8 mouse cellular contexts compared by ENCODE assay signal in genomic region chr1:57995432-57996132, GRCm38 (mm10). TPM values are rescaled to one million over a fixed set of nuclear protein-coding genes. Genes with fewer than 3 reads are reported as not detected.
DNase-seq lines count a peak whose midpoint lies in the region; ATAC-seq and TF ChIP-seq lines count a peak whose summit lies in the region.

Sgo2a (plus strand) TSS chr1:57995971.

- H3K27ac ChIP-seq in heart, embryonic 12.5 days (ENCODE audit: poor library complexity, severe bottlenecking), result peak within 1 kb of the TSS; percentile 78
- H3K27ac ChIP-seq in kidney, postnatal 0 days, result peak within 1 kb of the TSS; percentile 55; the same call in 1 of the 2 replicates
- peak within 1 kb of the TSS; percentile 80 for H3K27ac ChIP-seq in liver, embryonic 11.5 days (ENCODE audit: low read depth, low read length)
- H3K27ac ChIP-seq in stomach, embryonic 14.5 days (ENCODE audit: low read length), result no peak within 1 kb of the TSS

- no peak for TF ChIP-seq CTCF in kidney, postnatal 0 days (IDR thresholded peaks at IDR 0.05; ENCODE audit: low read depth)

- no peaks in the 10 kb centered on the region for H3K27me3 ChIP-seq in heart, embryonic 12.5 days (replicated peaks)
- H3K27me3 ChIP-seq in kidney, postnatal 0 days (ENCODE audit: insufficient read depth, low read length), result no peaks in the 10 kb centered on the region
- no peaks in the 10 kb centered on the region for H3K27me3 ChIP-seq in liver, embryonic 11.5 days (replicated peaks; ENCODE audit: control insufficient read depth, insufficient read depth, low read length)
- H3K27me3 ChIP-seq in stomach, embryonic 14.5 days (ENCODE audit: control insufficient read depth, insufficient read depth, low read length), result no peaks in the 10 kb centered on the region

- peaks cover 23% of the 10 kb centered on the region for H3K4me1 ChIP-seq in heart, embryonic 12.5 days (replicated peaks)
- 0 out of 2 replicates have a peak, but pooled peaks cover 8% of the 10 kb centered on the region for H3K4me1 ChIP-seq in kidney, postnatal 0 days (replicated peaks; ENCODE audit: insufficient read depth, low read length)
- H3K4me1 ChIP-seq in liver, embryonic 11.5 days (replicated peaks; ENCODE audit: control insufficient read depth, insufficient read depth, low read length), result peaks cover 12% of the 10 kb centered on the region
- H3K4me1 ChIP-seq in stomach, embryonic 14.5 days (ENCODE audit: control insufficient read depth, insufficient read depth, low read length), result peaks cover 6% of the 10 kb centered on the region; the same call in 1 of the 2 replicates

- H3K9ac ChIP-seq in heart, embryonic 12.5 days, result peak within 1 kb of the TSS; percentile 77
- H3K9ac ChIP-seq in kidney, postnatal 0 days (ENCODE audit: low read depth, low read length), result peak within 1 kb of the TSS; percentile 60
- peak within 1 kb of the TSS; percentile 90 for H3K9ac ChIP-seq in liver, embryonic 11.5 days (ENCODE audit: low read depth, low read length)
- H3K9ac ChIP-seq in stomach, embryonic 14.5 days (replicated peaks; ENCODE audit: low read depth, low read length), result peak within 1 kb of the TSS; percentile 56

- peak within 1 kb of the TSS; percentile 77 for H3K4me2 ChIP-seq in heart, embryonic 12.5 days
- H3K4me2 ChIP-seq in kidney, postnatal 0 days (ENCODE audit: low read length), result peak within 1 kb of the TSS; percentile 65
- peak within 1 kb of the TSS; percentile 78 for H3K4me2 ChIP-seq in liver, embryonic 11.5 days
- H3K4me2 ChIP-seq in stomach, embryonic 14.5 days (replicated peaks; ENCODE audit: low read depth, low read length), result peak within 1 kb of the TSS; percentile 88

- 6% methylated on average over 30 of the region's 30 CpGs for WGBS in heart, embryonic 12.5 days
- 7% methylated on average over 30 of the region's 30 CpGs for whole genome bisulfite sequencing in kidney, postnatal 0 days
- WGBS in liver, embryonic 11.5 days, result 6% methylated on average over 30 of the region's 30 CpGs
- 7% methylated on average over 30 of the region's 30 CpGs for WGBS in stomach, embryonic 14.5 days

- peak within 1 kb of the TSS; percentile 95 for H3K4me3 ChIP-seq in heart, embryonic 12.5 days
- H3K4me3 ChIP-seq in kidney, postnatal 0 days (replicated peaks; ENCODE audit: low read depth, low read length), result peak within 1 kb of the TSS; percentile 83
- H3K4me3 ChIP-seq in liver, embryonic 11.5 days (ENCODE audit: low read depth, low read length), result peak within 1 kb of the TSS; percentile 87
- peak within 1 kb of the TSS; percentile 74 for H3K4me3 ChIP-seq in stomach, embryonic 14.5 days (ENCODE audit: low read depth, low read length)

- DNase-seq in CD4-positive helper T cell, adult 2 months (ENCODE audit: low read depth, low spot score), result peak; percentile 95
- DNase-seq in brain, embryonic 18.5 days (ENCODE audit: low read depth, low spot score), result peak; percentile 91
- peak; percentile 98 for DNase-seq in kidney, postnatal 0 days (ENCODE audit: low spot score)
- DNase-seq in liver, embryonic 11.5 days (ENCODE audit: low spot score), result peak; percentile 91
- peak; percentile 97 for DNase-seq in naive thymus-derived CD4-positive, alpha-beta T cell, adult 2 months (ENCODE audit: low read depth)

- H3K36me3 ChIP-seq in heart, embryonic 12.5 days, result 0 out of 2 replicates have a peak, but pooled peaks cover 10% of the 10 kb centered on the region
- H3K36me3 ChIP-seq in kidney, postnatal 0 days (ENCODE audit: insufficient read depth, low read length), result no peaks in the 10 kb centered on the region
- no peaks in the 10 kb centered on the region for H3K36me3 ChIP-seq in liver, embryonic 11.5 days (ENCODE audit: control insufficient read depth, insufficient read depth, low read length)
- peaks cover 3% of the 10 kb centered on the region; the same call in 1 of the 2 replicates for H3K36me3 ChIP-seq in stomach, embryonic 14.5 days (ENCODE audit: control insufficient read depth, insufficient read depth, low read length)

- no peaks in the 10 kb centered on the region for H3K9me3 ChIP-seq in heart, embryonic 12.5 days (replicated peaks)
- no peaks in the 10 kb centered on the region for H3K9me3 ChIP-seq in kidney, postnatal 0 days (replicated peaks; ENCODE audit: low read length)
- no peaks in the 10 kb centered on the region for H3K9me3 ChIP-seq in liver, embryonic 11.5 days (ENCODE audit: control insufficient read depth, low read length)
- H3K9me3 ChIP-seq in stomach, embryonic 14.5 days (ENCODE audit: control insufficient read depth, low read depth, low read length), result no peaks in the 10 kb centered on the region

- peak; percentile 99 for ATAC-seq in erythroid progenitor cell, adult 5-6 weeks (replicated peaks; ENCODE audit: low FRiP score, poor library complexity, severe bottlenecking)
- peak; percentile 96 for ATAC-seq in heart, embryonic 12.5 days (ENCODE audit: insufficient number of reproducible peaks, low FRiP score)
- peak; percentile 97 for ATAC-seq in kidney, postnatal 0 days (replicated peaks; ENCODE audit: low FRiP score, low read depth)
- ATAC-seq in liver, embryonic 11.5 days (replicated peaks; ENCODE audit: low FRiP score), result peak; percentile 92
- peak; percentile 98 for ATAC-seq in stomach, embryonic 14.5 days (ENCODE audit: insufficient number of reproducible peaks, insufficient read depth, low FRiP score, low read depth)

RNA-seq across cellular contexts. Expression of gene Sgo2a, which starts in this region (rescaled TPM):
- total RNA-seq in erythroid progenitor cell, adult 5-6 weeks (2015; ENCODE audit: low replicate concordance), result 72.1 and 89.7 TPM in 2 replicates
- total RNA-seq in erythroid progenitor cell, adult 5-6 weeks (2017; ENCODE audit: low replicate concordance), result 94.0 and 109 TPM in 2 replicates
- 20.9 and 21.5 TPM in 2 replicates for polyA plus RNA-seq in heart, embryonic 12.5 days (2016; fragmentation: Nextera tagmentation; extraction: Ambion mirVana)
- polyA plus RNA-seq in kidney, postnatal 0 days (2015; fragmentation: Nextera tagmentation; extraction: Ambion mirVana), result 8.9 and 9.3 TPM in 2 replicates
- polyA plus RNA-seq in liver, embryonic 11.5 days (2014; fragmentation: Nextera tagmentation; extraction: Ambion mirVana), result 15.3 and 18.2 TPM in 2 replicates
- polyA plus RNA-seq in stomach, embryonic 14.5 days (2014; fragmentation: Nextera tagmentation; extraction: Ambion mirVana), result 20.1 and 20.4 TPM in 2 replicates
